Mouse (Mus musculus) CH12.LX (cell line): ENCODE measurements at regions not wholly inside any gene's neighbourhood (a gene's known extent, or its start where the extent isn't known, plus 50 kb on each side); places are given as distances from the start of the nearest gene placed in this dataset.

ENCODE experiments used
- CHD1 ChIP-seq: IDR thresholded peaks from 2 replicates; pipeline ENCODE4 v1.6.1; 2012; ENCODE audit warnings: low read depth, low read length, improper control_type of control experiment, inconsistent platforms
- CTCF ChIP-seq, 2 experiments: IDR thresholded peaks in 1 of 2; conservative IDR thresholded peaks in 1 of 2; 2 replicates each; pipeline ENCODE4 v1.5.1; 2011 to 2012; ENCODE audit warnings: low read depth in 2 of 2, low read length in 2 of 2, improper control_type of control experiment in 1 of 2, inconsistent platforms in 1 of 2, mild to moderate bottlenecking in 1 of 2, moderate library complexity in 1 of 2
- EP300 ChIP-seq: IDR thresholded peaks from 2 replicates; pipeline ENCODE4 v1.6.1; 2011; ENCODE audit warnings: low read length, improper control_type of control experiment
- HCFC1 ChIP-seq: IDR thresholded peaks from 2 replicates; pipeline ENCODE4 v1.6.1; 2012; ENCODE audit warnings: low read depth, mild to moderate bottlenecking, inconsistent platforms, low read length, improper control_type of control experiment
- JUN ChIP-seq: IDR thresholded peaks from 2 replicates; pipeline ENCODE4 v1.6.1; 2011; ENCODE audit warnings: low read depth, mild to moderate bottlenecking, low read length, improper control_type of control experiment, moderate library complexity; ENCODE audit not compliant: insufficient read depth
- JUND ChIP-seq: conservative IDR thresholded peaks from 2 replicates; pipeline ENCODE4 v1.6.1; 2011; ENCODE audit warnings: low read depth, low read length, improper control_type of control experiment
- MAFK ChIP-seq: IDR thresholded peaks from 2 replicates; pipeline ENCODE4 v1.6.1; 2011; ENCODE audit warnings: low read length, improper control_type of control experiment; ENCODE audit not compliant: insufficient replicate concordance
- MAX ChIP-seq: IDR thresholded peaks from 2 replicates; pipeline ENCODE4 v1.6.1; 2011; ENCODE audit warnings: low read length, improper control_type of control experiment
- MEF2A ChIP-seq: IDR thresholded peaks from 2 replicates; pipeline ENCODE4 v1.6.1; 2014; ENCODE audit warnings: low read depth, mild to moderate bottlenecking, inconsistent platforms, low read length, improper control_type of control experiment, borderline replicate concordance
- MYC ChIP-seq: IDR thresholded peaks from 2 replicates; pipeline ENCODE4 v1.6.1; 2011; ENCODE audit warnings: low read depth, mild to moderate bottlenecking, improper control_type of control experiment, low read length
- POLR2A ChIP-seq: IDR thresholded peaks from 2 replicates; pipeline ENCODE4 v1.6.1; 2011; ENCODE audit warnings: low read depth, mild to moderate bottlenecking, improper control_type of control experiment, low read length
- SIN3A ChIP-seq: IDR thresholded peaks from 2 replicates; pipeline ENCODE4 v1.6.1; 2012; ENCODE audit warnings: low read length, improper control_type of control experiment, inconsistent platforms
- TBP ChIP-seq: conservative IDR thresholded peaks from 2 replicates; pipeline ENCODE4 v1.6.1; 2011; ENCODE audit warnings: low read depth, low read length, improper control_type of control experiment
- TCF12 ChIP-seq: IDR thresholded peaks from 2 replicates; pipeline ENCODE4 v1.6.1; 2014; ENCODE audit warnings: low read depth, mild to moderate bottlenecking, inconsistent platforms, low read length, improper control_type of control experiment

DNA sequence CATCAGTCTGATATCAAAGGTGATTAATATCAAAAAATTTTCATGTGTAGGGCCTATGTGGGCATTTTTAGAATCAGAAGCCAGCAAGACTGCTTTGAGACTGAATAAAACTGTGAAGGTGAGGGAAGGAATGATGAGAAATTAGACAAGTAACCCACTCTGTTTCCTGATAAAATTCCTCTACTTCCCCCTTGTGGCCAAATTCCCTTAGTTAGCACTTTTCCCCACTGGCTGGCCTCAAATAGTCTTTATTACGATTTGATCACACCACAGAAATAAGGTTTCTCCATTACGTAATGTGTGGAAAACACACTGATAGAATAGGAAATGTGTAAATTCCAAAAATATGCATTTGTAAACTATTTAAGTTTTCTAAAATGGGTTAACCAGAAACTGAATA lies 137.4 kb upstream of the Smc2 start:
- no peak for TF ChIP-seq JUN
- TF ChIP-seq EP300 = no peak
- no peak for TF ChIP-seq MEF2A
- no peak for TF ChIP-seq POLR2A
- TF ChIP-seq CTCF (conservative IDR thresholded peaks at IDR 0.05 in 1 of 2, IDR thresholded peaks at IDR 0.05 in 1 of 2; ENCODE audit: low read depth in 2 of 2, low read length in 2 of 2) = no peak
- TF ChIP-seq JUND = no peak
- TF ChIP-seq MYC = no peak
- TF ChIP-seq MAFK = no peak
- TF ChIP-seq TCF12 = no peak
- no peak for TF ChIP-seq CHD1
- TF ChIP-seq SIN3A = no peak
- TF ChIP-seq HCFC1 = no peak
- no peak for TF ChIP-seq MAX
- no peak for TF ChIP-seq TBP
